Mouse (Mus musculus): ENCODE measurements at regions not wholly inside any gene's neighbourhood (a gene's known extent, or its start where the extent isn't known, plus 50 kb on each side); places are given as distances from the start of the nearest gene placed in this dataset.

DNA sequence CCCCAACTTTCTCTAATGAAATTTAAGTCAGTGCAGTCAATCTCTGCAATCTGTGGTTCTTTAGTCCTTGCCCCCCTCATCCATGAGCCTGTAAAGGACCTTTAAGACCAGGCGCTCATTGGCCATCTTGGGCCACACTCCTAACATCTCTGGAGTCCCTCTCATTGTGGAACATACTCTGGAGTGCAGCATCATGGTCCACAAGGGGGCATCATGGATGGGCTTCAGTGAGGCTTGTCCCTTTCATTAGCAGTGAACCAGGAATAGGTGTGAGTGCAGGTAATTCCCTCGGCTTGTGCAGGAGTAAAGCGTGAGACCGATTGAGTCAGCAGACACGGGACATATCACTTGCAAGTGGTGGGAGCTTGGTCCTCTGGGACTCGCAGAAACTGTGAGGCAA is 137.7 kb downstream of the Sall1 start:
- no peak for TF ChIP-seq CTCF (conservative IDR thresholded peaks at IDR 0.05; ENCODE audit: low read length)
- TF ChIP-seq POU5F1 (IDR thresholded peaks at IDR 0.05; ENCODE audit: borderline replicate concordance, low read length), result no peak
- TF ChIP-seq NANOG (IDR thresholded peaks at IDR 0.05; ENCODE audit: borderline replicate concordance, low read length), result no peak

Measured in E14TG2a.4 (cell line).